In genomic region chr5:102417642-102418041, GRCm38 (mm10) we compare ENCODE assay signal across 28 mouse cellular contexts.
DNase-seq lines count a peak whose midpoint lies in the region; ATAC-seq and TF ChIP-seq lines count a peak whose summit lies in the region.
"Had no signal": no experiment of that assay in that cellular context is flagged by ENCODE, and none has a peak within 500 bp of the region (broad histone marks: within the 10 kb centered on the region; RNA-seq: fewer than 3 reads in every experiment).

No protein-coding gene starts in this region.

- WGBS in forebrain, embryonic 14.5 days, result 84% methylated on average over 5 of the region's 5 CpGs
- WGBS in forebrain, embryonic 11.5 days, result 89% methylated on average over 5 of the region's 5 CpGs
- WGBS in forebrain, postnatal 0 days, result 58% methylated on average over 5 of the region's 5 CpGs
- 73% methylated on average over 5 of the region's 5 CpGs for WGBS in kidney, embryonic 14.5 days

- no peak for ATAC-seq in forebrain, embryonic 14.5 days
- ATAC-seq in forebrain, embryonic 11.5 days (replicated peaks; ENCODE audit: low FRiP score), result no peak
- ATAC-seq in forebrain, postnatal 0 days, result peak; percentile 76
- no peak for ATAC-seq in kidney, embryonic 14.5 days (ENCODE audit: low FRiP score, low TSS enrichment)
- ATAC-seq: intestine, postnatal 0 days; midbrain, embryonic 15.5 days; Patski had no signal

- H3K4me1 ChIP-seq in forebrain, embryonic 14.5 days (ENCODE audit: control insufficient read depth, insufficient read depth, low read length), result no peaks in the 10 kb centered on the region
- H3K4me1 ChIP-seq in forebrain, embryonic 11.5 days (replicated peaks; ENCODE audit: control insufficient read depth, insufficient read depth, low read length), result no peaks in the 10 kb centered on the region
- H3K4me1 ChIP-seq in forebrain, postnatal 0 days (ENCODE audit: insufficient read depth), result no peaks in the 10 kb centered on the region; the same call in 1 of the 2 replicates
- H3K4me1 ChIP-seq in kidney, embryonic 14.5 days (ENCODE audit: control insufficient read depth, insufficient read depth, low read length), result no peaks in the 10 kb centered on the region
- H3K4me1 ChIP-seq: heart, embryonic 10.5 days; heart, embryonic 15.5 days; hindbrain, embryonic 12.5 days; limb, embryonic 12.5 days; liver, embryonic 15.5 days; midbrain, embryonic 10.5 days; neural tube, embryonic 15.5 days; stomach, embryonic 15.5 days had no signal

- no peaks in the 10 kb centered on the region for H3K27me3 ChIP-seq in forebrain, embryonic 14.5 days (replicated peaks; ENCODE audit: control insufficient read depth, insufficient read depth, low read length)
- H3K27me3 ChIP-seq in forebrain, embryonic 11.5 days (ENCODE audit: control insufficient read depth, insufficient read depth, low read length), result no peaks in the 10 kb centered on the region
- H3K27me3 ChIP-seq in forebrain, postnatal 0 days (ENCODE audit: insufficient read depth, low read length), result no peaks in the 10 kb centered on the region
- H3K27me3 ChIP-seq in kidney, embryonic 14.5 days (ENCODE audit: control insufficient read depth, insufficient read depth, low read length), result no peaks in the 10 kb centered on the region
- H3K27me3 ChIP-seq: heart, embryonic 15.5 days; hindbrain, embryonic 12.5 days; limb, embryonic 12.5 days; liver, embryonic 15.5 days; midbrain, embryonic 15.5 days; neural tube, embryonic 15.5 days; Patski; stomach, embryonic 15.5 days had no signal

- intact Hi-C loops in left cerebral cortex, postnatal 36 days (cut with DNase I), result loop anchor here (5.0 kb wide), 1 partner anchor 275 kb away; no protein-coding TSS in a partner anchor
- intact Hi-C loops in left cerebral cortex, postnatal 4 days (cut with DNase I), result no loop called here
- intact Hi-C loops in gastrocnemius, adult 2 months (cut with DNase I), result loop anchor here (5.0 kb wide), 1 partner anchor 275 kb away; no protein-coding TSS in a partner anchor

- no peak overlapping the region for H3K9ac ChIP-seq in forebrain, embryonic 14.5 days (ENCODE audit: low read length)
- no peak overlapping the region for H3K9ac ChIP-seq in forebrain, embryonic 11.5 days (ENCODE audit: low read length)
- no peak overlapping the region for H3K9ac ChIP-seq in forebrain, postnatal 0 days
- no peak overlapping the region for H3K9ac ChIP-seq in kidney, embryonic 14.5 days (ENCODE audit: low read depth, low read length)
- H3K9ac ChIP-seq: heart, embryonic 15.5 days; hindbrain, embryonic 12.5 days; limb, embryonic 12.5 days; liver, embryonic 15.5 days; lung, embryonic 14.5 days; midbrain, embryonic 15.5 days; neural tube, embryonic 15.5 days; stomach, embryonic 15.5 days had no signal

- H3K4me2 ChIP-seq in forebrain, embryonic 14.5 days (ENCODE audit: low read length), result no peak overlapping the region
- no peak overlapping the region for H3K4me2 ChIP-seq in forebrain, embryonic 11.5 days (ENCODE audit: low read depth, low read length, severe bottlenecking)
- H3K4me2 ChIP-seq in forebrain, postnatal 0 days (ENCODE audit: low read depth), result no peak overlapping the region
- H3K4me2 ChIP-seq in kidney, embryonic 14.5 days (replicated peaks; ENCODE audit: low read depth, low read length), result no peak overlapping the region
- H3K4me2 ChIP-seq: heart, embryonic 15.5 days; hindbrain, embryonic 12.5 days; limb, embryonic 12.5 days; liver, embryonic 15.5 days; lung, embryonic 14.5 days; midbrain, embryonic 15.5 days; neural tube, embryonic 15.5 days; stomach, embryonic 15.5 days had no signal

- H3K27ac ChIP-seq in forebrain, embryonic 14.5 days (ENCODE audit: low read depth, low read length), result no peak overlapping the region
- no peak overlapping the region for H3K27ac ChIP-seq in forebrain, embryonic 11.5 days (ENCODE audit: low read depth, low read length)
- 0 out of 2 replicates have a peak overlapping the region, but pooled peaks have one; percentile 36 for H3K27ac ChIP-seq in forebrain, postnatal 0 days (ENCODE audit: low read depth, low read length)
- no peak overlapping the region for H3K27ac ChIP-seq in kidney, embryonic 14.5 days (ENCODE audit: low read depth, low read length)
- no peak overlapping the region for H3K27ac ChIP-seq in gastrocnemius, adult 2 months
- H3K27ac ChIP-seq: heart, embryonic 10.5 days; heart, embryonic 15.5 days; hindbrain, embryonic 12.5 days; limb, embryonic 12.5 days; liver, embryonic 15.5 days; midbrain, embryonic 10.5 days; midbrain, embryonic 15.5 days; neural tube, embryonic 15.5 days; stomach, embryonic 15.5 days had no signal

- no peak overlapping the region for H3K4me3 ChIP-seq in forebrain, embryonic 14.5 days (ENCODE audit: low read depth, low read length)
- H3K4me3 ChIP-seq in forebrain, embryonic 11.5 days (ENCODE audit: low read depth, low read length), result no peak overlapping the region
- no peak overlapping the region for H3K4me3 ChIP-seq in forebrain, postnatal 0 days (ENCODE audit: low read depth, low read length)
- H3K4me3 ChIP-seq in kidney, embryonic 14.5 days (ENCODE audit: low read length), result no peak overlapping the region
- H3K4me3 ChIP-seq in gastrocnemius, adult 2 months, result no peak overlapping the region
- H3K4me3 ChIP-seq: heart, embryonic 10.5 days; heart, embryonic 15.5 days; hindbrain, embryonic 12.5 days; limb, embryonic 12.5 days; liver, embryonic 15.5 days; midbrain, embryonic 10.5 days; midbrain, embryonic 15.5 days; neural tube, embryonic 15.5 days; stomach, embryonic 15.5 days had no signal

- H3K9me3 ChIP-seq in forebrain, embryonic 14.5 days (replicated peaks; ENCODE audit: control insufficient read depth, low read length), result no peaks in the 10 kb centered on the region
- H3K9me3 ChIP-seq in forebrain, embryonic 11.5 days (ENCODE audit: control insufficient read depth, low read length), result no peaks in the 10 kb centered on the region
- H3K9me3 ChIP-seq in forebrain, postnatal 0 days (ENCODE audit: low read length), result no peaks in the 10 kb centered on the region
- H3K9me3 ChIP-seq in kidney, embryonic 14.5 days (ENCODE audit: control insufficient read depth, low read length), result no peaks in the 10 kb centered on the region
- H3K9me3 ChIP-seq: heart, embryonic 10.5 days; heart, embryonic 15.5 days; hindbrain, embryonic 12.5 days; liver, embryonic 15.5 days; midbrain, embryonic 10.5 days; midbrain, embryonic 15.5 days; neural tube, embryonic 15.5 days; stomach, embryonic 15.5 days had no signal

- DNase-seq in forebrain, embryonic 14.5 days (ENCODE audit: low spot score), result peak; percentile 39
- no peak for DNase-seq in forebrain, embryonic 11.5 days (ENCODE audit: low spot score)
- peak; percentile 4 to 6 for DNase-seq in left cerebral cortex, postnatal 36 days (ENCODE audit: low spot score in 2 of 2)
- DNase-seq in left cerebral cortex, postnatal 4 days, result no peak
- peak; percentile 33 for DNase-seq in brain, adult 2 months (ENCODE audit: low read depth, low spot score)
- DNase-seq in forebrain, postnatal 0 days, result peak; percentile 64
- no peak for DNase-seq in gastrocnemius, adult 2 months
- DNase-seq: adrenal gland, postnatal 25 days; cerebellum, adult 8-10 months; cerebellum, postnatal 25 days; kidney, adult 9 months; kidney, postnatal 14 days; layer of hippocampus, adult 9-11 months; lung, embryonic 14.5 days; retina, postnatal 1 day; thymus, postnatal 4 days had no signal

- TF ChIP-seq CTCF in forebrain, postnatal 0 days (IDR thresholded peaks at IDR 0.05; ENCODE audit: low read depth), result no peak
- no peak for TF ChIP-seq CTCF in gastrocnemius, adult 2 months (IDR thresholded peaks at IDR 0.05)

- no peaks in the 10 kb centered on the region for H3K36me3 ChIP-seq in forebrain, embryonic 14.5 days (ENCODE audit: control insufficient read depth, insufficient read depth, low read length)
- no peaks in the 10 kb centered on the region for H3K36me3 ChIP-seq in forebrain, embryonic 11.5 days (ENCODE audit: control insufficient read depth, insufficient read depth, low read length)
- H3K36me3 ChIP-seq in forebrain, postnatal 0 days (ENCODE audit: insufficient read depth), result no peaks in the 10 kb centered on the region
- no peaks in the 10 kb centered on the region for H3K36me3 ChIP-seq in kidney, embryonic 14.5 days (ENCODE audit: control insufficient read depth, insufficient read depth, low read length)
- H3K36me3 ChIP-seq: heart, embryonic 10.5 days; heart, embryonic 15.5 days; hindbrain, embryonic 12.5 days; limb, embryonic 12.5 days; liver, embryonic 15.5 days; midbrain, embryonic 10.5 days; midbrain, embryonic 15.5 days; neural tube, embryonic 15.5 days; stomach, embryonic 15.5 days had no signal

Comparison
In these comparisons a context has a peak if more than half of its experiments do, and no peak if none do; other contexts are left out.
1. DNase-seq: peak in forebrain, embryonic 14.5 days (single experiment), left cerebral cortex, postnatal 36 days (2 of 2), brain, adult 2 months (single experiment) and forebrain, postnatal 0 days (single experiment); none in forebrain, embryonic 11.5 days (single experiment), left cerebral cortex, postnatal 4 days (single experiment) and gastrocnemius, adult 2 months (single experiment).